Mouse (Mus musculus) stomach, embryonic 16.5 days (tissue): Measurements from ENCODE around the gene Slc3a2. TPM values are rescaled to one million over a fixed set of nuclear protein-coding genes. Genes with fewer than 3 reads are reported as not detected.
A peak's percentile ranks its signal among the peaks of the same experiment; 100 is the strongest.

Source experiments
- ATAC-seq: fragments of 200-750 bp; cut with Nextera tagmentation; 2 replicates; pipeline ENCODE4 v1.8.0; 2017; ENCODE audit warnings: moderate number of reproducible peaks, moderate TSS enrichment; ENCODE audit not compliant: insufficient read depth, low FRiP score
- H3K27ac ChIP-seq: fragments of 300-500 bp; sonication (generic); 2 replicates; pipeline ENCODE4 v1.5.1; 2014; ENCODE audit warnings: low read length
- H3K27me3 ChIP-seq: fragments of 300-500 bp; sonication (generic); 2 replicates; pipeline ENCODE4 v1.6.1; 2014; ENCODE audit warnings: low read length, control low read depth, mixed read lengths; ENCODE audit not compliant: control insufficient read depth, insufficient read depth
- H3K36me3 ChIP-seq: fragments of 300-500 bp; sonication (generic); 2 replicates; pipeline ENCODE4 v1.6.1; 2014; ENCODE audit warnings: low read length; ENCODE audit not compliant: control insufficient read depth, insufficient read depth
- H3K4me1 ChIP-seq: fragments of 300-500 bp; sonication (generic); 2 replicates; pipeline ENCODE4 v1.6.1; 2014; ENCODE audit warnings: low read length, control low read depth, mixed read lengths; ENCODE audit not compliant: control insufficient read depth, insufficient read depth
- H3K4me2 ChIP-seq: fragments of 300-500 bp; sonication (generic); 2 replicates; pipeline ENCODE4 v1.6.1; 2014; ENCODE audit warnings: low read depth, low read length, mixed read lengths
- H3K4me3 ChIP-seq: fragments of 300-500 bp; sonication (generic); replicated peaks from 2 replicates; pipeline ENCODE4 v1.5.1; 2014; ENCODE audit warnings: mild to moderate bottlenecking, low read length
- H3K9ac ChIP-seq: fragments of 300-500 bp; sonication (generic); 2 replicates; pipeline ENCODE4 v1.6.1; 2014; ENCODE audit warnings: low read length
- H3K9me3 ChIP-seq: fragments of 300-500 bp; sonication (generic); replicated peaks from 2 replicates; pipeline ENCODE4 v1.6.1; 2016; ENCODE audit warnings: low read length, control low read depth; ENCODE audit not compliant: control insufficient read depth
- WGBS: fragments of 180-500 bp; shearing (Covaris S2); extraction: QIAGEN DNeasy Blood & Tissue Kit; methylation state at CpG from one replicate; pipeline ENCODE4 v1.1.7; 2014; 5-methylcytosine and 5-hydroxymethylcytosine counted together
- microRNA-seq: library from miRNA; unstranded; fragments of <30 nt; microRNA quantifications from one replicate; pipeline ENCODE4, GENCODE M21; 2016
- polyA plus RNA-seq: library from polyadenylated mRNA; unstranded; fragments of >200 nt; fragmentation: Nextera tagmentation; extraction: Ambion mirVana; gene quantifications from 2 replicates; pipeline ENCODE4 v1.2.1, GENCODE M21; 2015

The Slc3a2 gene
- polyA plus RNA-seq, 1 experiment from 2014 or later, result 116 TPM

DNA sequence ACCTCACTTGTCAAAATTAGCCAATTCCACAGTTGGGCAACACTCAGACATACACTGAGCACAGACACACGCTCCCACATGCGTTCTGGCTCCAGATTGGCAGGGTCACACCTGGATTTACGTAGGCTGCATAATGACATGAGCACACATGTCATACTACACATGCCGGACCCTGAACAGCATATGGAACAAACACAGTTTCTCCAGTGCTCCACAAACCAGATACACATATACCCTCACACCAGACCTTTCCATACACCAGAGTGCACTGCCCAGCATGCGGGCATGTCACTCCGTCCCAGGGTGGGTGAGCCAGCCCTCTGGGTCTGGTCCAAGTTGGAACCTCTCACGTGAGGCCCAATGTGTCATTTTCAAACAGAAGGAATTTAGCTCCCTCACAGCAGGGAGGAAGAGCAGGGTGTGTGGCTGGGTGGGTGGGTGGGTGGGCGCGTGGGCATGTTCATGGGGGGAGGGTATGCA is 59.8 kb downstream of the Slc3a2 start, which contains the start of gene Chrm1:
Gene Chrm1 (plus strand): TSS at position 430 of the 480 bp plus-strand sequence.
- Histone ChIP-seq H3K4me1 (peaks cover 18% of the 10 kb centered on the region; the same call in 1 of the 2 replicates), H3K9me3 (no peaks in the 10 kb centered on the region), H3K36me3 (no peaks in the 10 kb centered on the region), H3K9ac (peak within 1 kb of the TSS; percentile 49), H3K27me3 (no peaks in the 10 kb centered on the region), H3K27ac (no peak within 1 kb of the TSS), H3K4me3 (peak within 1 kb of the TSS; percentile 19), H3K4me2 (peak within 1 kb of the TSS; percentile 99)
- 60% methylated on average over 9 of the region's 9 CpGs for WGBS
- peak; percentile 18; the same call in 1 of the 2 replicates for ATAC-seq

- H3K27me3 ChIP-seq, result no peaks in the 10 kb centered on the region
- H3K4me2 ChIP-seq, result peak overlapping the region; percentile 99
- H3K4me1 ChIP-seq, result peaks cover 18% of the 10 kb centered on the region; the same call in 1 of the 2 replicates
- 5% methylated on average over 11 of the region's 11 CpGs for WGBS
- H3K4me3 ChIP-seq, result peak overlapping the region; percentile 57
- H3K9ac ChIP-seq, result peak overlapping the region; percentile 71
- H3K36me3 ChIP-seq, result no peaks in the 10 kb centered on the region
- no peak overlapping the region for H3K27ac ChIP-seq
- peak; percentile 44; the same call in 1 of the 2 replicates for ATAC-seq
- H3K9me3 ChIP-seq, result no peaks in the 10 kb centered on the region
Measured at GRCm38 (mm10) chr19:8662337-8662736, 60.8 kb downstream of the Slc3a2 start.

GRCm38 (mm10) chr19:8661821-8662307 is 61.3 kb downstream of the Slc3a2 start:
- ATAC-seq, result peak; percentile 10; the same call in 1 of the 2 replicates
- peak overlapping the region; percentile 71 for H3K9ac ChIP-seq
- under 1% methylated on average over 35 of the region's 35 CpGs for WGBS

More at GRCm38 (mm10) chr19:8661821-8662307, 61.3 kb downstream of the Slc3a2 start:
- Histone ChIP-seq H3K27ac (no peak overlapping the region), H3K4me2 (peak overlapping the region; percentile 99), H3K27me3 (no peaks in the 10 kb centered on the region), H3K9me3 (no peaks in the 10 kb centered on the region), H3K4me1 (peaks cover 18% of the 10 kb centered on the region; the same call in 1 of the 2 replicates), H3K36me3 (no peaks in the 10 kb centered on the region), H3K4me3 (peak overlapping the region; percentile 57)

Small RNA genes lying within 50 kb of the gene (microRNA-seq; reads per million reads assigned to microRNA genes)
- gene Mir6992, result not detected

Other genes with a start within 250 kb of the Slc3a2 start
- 0.09 and 0.17 TPM in 2 replicates for gene Slc22a8, start 132.1 kb downstream of the Slc3a2 start, polyA plus RNA-seq
- 0.05 TPM in 1 of 2 replicates, not detected in the other for gene Slc22a6, start 105.3 kb downstream of the Slc3a2 start, polyA plus RNA-seq
- gene Chrm1, start 59.6 kb downstream of the Slc3a2 start, polyA plus RNA-seq, result 1.3 and 1.9 TPM in 2 replicates
- 83.0 and 83.5 TPM in 2 replicates for gene Wdr74, start 12.5 kb upstream of the Slc3a2 start, polyA plus RNA-seq
- 1.1 and 2.1 TPM in 2 replicates for gene 1700092M07Rik, start 17.3 kb upstream of the Slc3a2 start, polyA plus RNA-seq
- gene Stx5a, start 18.0 kb upstream of the Slc3a2 start, polyA plus RNA-seq, result 146 and 148 TPM in 2 replicates
- gene Nxf1, start 33.7 kb upstream of the Slc3a2 start, polyA plus RNA-seq, result 150 and 165 TPM in 2 replicates
- gene Tmem223, start 47.6 kb upstream of the Slc3a2 start, polyA plus RNA-seq, result 137 and 143 TPM in 2 replicates
- gene Tmem179b, start 51.1 kb upstream of the Slc3a2 start, polyA plus RNA-seq, result 88.9 and 96.9 TPM in 2 replicates
- gene Taf6l, start 63.0 kb upstream of the Slc3a2 start, polyA plus RNA-seq, result 17.1 and 19.8 TPM in 2 replicates
- gene Polr2g, start 75.2 kb upstream of the Slc3a2 start, polyA plus RNA-seq, result 122 and 129 TPM in 2 replicates
- gene Zbtb3, start 79.2 kb upstream of the Slc3a2 start, polyA plus RNA-seq, result 4.4 and 4.5 TPM in 2 replicates
- 45.3 and 46.3 TPM in 2 replicates for gene Ttc9c, start 96.0 kb upstream of the Slc3a2 start, polyA plus RNA-seq
- 4.5 and 4.7 TPM in 2 replicates for gene Hnrnpul2, start 96.6 kb upstream of the Slc3a2 start, polyA plus RNA-seq
- not detected in 2 replicates for gene AC129217.1, start 106.4 kb upstream of the Slc3a2 start, polyA plus RNA-seq
- 54.1 and 63.3 TPM in 2 replicates for gene Bscl2, start 114.1 kb upstream of the Slc3a2 start, polyA plus RNA-seq
- 10.4 and 10.7 TPM in 2 replicates for gene Gng3, start 115.8 kb upstream of the Slc3a2 start, polyA plus RNA-seq
- gene Lrrn4cl, start 127.4 kb upstream of the Slc3a2 start, polyA plus RNA-seq, result 2.0 and 2.8 TPM in 2 replicates
- gene Ubxn1, start 148.1 kb upstream of the Slc3a2 start, polyA plus RNA-seq, result 170 and 175 TPM in 2 replicates
- gene Uqcc3, start 157.6 kb upstream of the Slc3a2 start, polyA plus RNA-seq, result 59.9 and 66.2 TPM in 2 replicates
- 50.2 and 77.0 TPM in 2 replicates for gene Lbhd1, start 160.4 kb upstream of the Slc3a2 start, polyA plus RNA-seq
- not detected in 2 replicates for gene Gm49403, start 160.6 kb upstream of the Slc3a2 start, polyA plus RNA-seq
- gene 1810009A15Rik, start 165.5 kb upstream of the Slc3a2 start, polyA plus RNA-seq, result 74.3 and 75.6 TPM in 2 replicates
- 0.18 TPM in 1 of 2 replicates, not detected in the other for gene Gm49416, start 165.6 kb upstream of the Slc3a2 start, polyA plus RNA-seq
- gene Ints5, start 169.6 kb upstream of the Slc3a2 start, polyA plus RNA-seq, result 35.4 and 39.7 TPM in 2 replicates
- gene Ganab, start 174.7 kb upstream of the Slc3a2 start, polyA plus RNA-seq, result 105 and 108 TPM in 2 replicates
- 37.2 and 39.0 TPM in 2 replicates for gene B3gat3, start 197.0 kb upstream of the Slc3a2 start, polyA plus RNA-seq
- 2.8 and 3.1 TPM in 2 replicates for gene Rom1, start 206.0 kb upstream of the Slc3a2 start, polyA plus RNA-seq
- gene Eml3, start 206.2 kb upstream of the Slc3a2 start, polyA plus RNA-seq, result 28.5 and 30.5 TPM in 2 replicates
- gene Mta2, start 218.5 kb upstream of the Slc3a2 start, polyA plus RNA-seq, result 142 and 149 TPM in 2 replicates
- gene Tut1, start 230.5 kb upstream of the Slc3a2 start, polyA plus RNA-seq, result 30.0 and 34.9 TPM in 2 replicates
- gene Eef1g, start 243.7 kb upstream of the Slc3a2 start, polyA plus RNA-seq, result 401 and 441 TPM in 2 replicates